Mouse (Mus musculus): ENCODE results near the gene Srgap2.

GRCm38 (mm10) chr1:131276831-131277230, 250.3 kb downstream of the Srgap2 start:
- TF ChIP-seq GATA1 (IDR thresholded peaks at IDR 0.05; ENCODE audit: borderline replicate concordance, low read length) (no peak), CTCF (IDR thresholded peaks at IDR 0.05; ENCODE audit: low read depth, low read length) (no peak), TAL1 (conservative IDR thresholded peaks at IDR 0.05; ENCODE audit: low read depth, low read length) (no peak), POLR2AphosphoS5 (IDR thresholded peaks at IDR 0.05; ENCODE audit: insufficient replicate concordance, low read depth, low read length) (no peak)

Data from G1E (cell line).